Mouse (Mus musculus) liver, adult 2 months (tissue): Measurements from ENCODE around the gene Foxp4.

ENCODE experiments used
- CTCF ChIP-seq: fragments of 200-500 bp; IDR thresholded peaks from 2 replicates; pipeline ENCODE4 v1.5.1; 2011; ENCODE audit warnings: low read depth, low read length, control low read depth
- POLR2A ChIP-seq: fragments of 200-500 bp; IDR thresholded peaks from 2 replicates; pipeline ENCODE4 v1.6.1; 2011; ENCODE audit warnings: low read length, control low read depth; ENCODE audit not compliant: insufficient read depth; ENCODE audit errors: extremely low read depth

DNA sequence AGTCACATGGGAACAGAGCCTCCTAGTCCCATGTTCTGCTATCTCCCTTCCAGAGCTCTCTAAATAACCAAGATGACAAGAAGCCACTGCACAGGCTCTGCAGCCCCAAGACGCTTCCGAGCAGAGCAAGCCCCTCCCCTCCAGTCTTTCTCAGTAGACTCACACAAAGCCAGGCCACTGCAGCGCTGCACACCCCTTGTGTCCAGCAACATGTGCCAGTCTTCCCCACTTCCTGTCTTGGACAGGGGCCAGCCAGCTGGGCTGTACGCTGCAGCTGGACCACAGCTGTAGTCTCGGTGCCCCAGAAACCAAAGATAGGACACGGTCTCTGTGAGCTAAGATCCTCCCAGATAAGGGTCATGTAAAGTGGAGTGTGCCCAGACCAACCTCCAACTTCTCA, 86.6 kb downstream of the Foxp4 start:
- no peak for TF ChIP-seq CTCF
- TF ChIP-seq POLR2A: no peak
